Mouse (Mus musculus) WW6 (cell line): ENCODE results near the gene Vps45.
"Not testable (repeated sequence)": the region's sequence is repeated elsewhere in the genome, so short reads cannot be mapped to it uniquely, and the experiment has no call there.

ENCODE experiments used
- DNase-seq: peaks from one replicate; pipeline ENCODE4 v3.0.0-alpha.2; 2013; ENCODE audit warnings: low read depth, low spot score

Vps45 gene

GRCm38 (mm10) chr3:95972873-95973634 is 85.2 kb downstream of the Vps45 start:
- no peak for DNase-seq

- no peak for DNase-seq
Observed at GRCm38 (mm10) chr3:95972251-95972872, 85.9 kb downstream of the Vps45 start.

GRCm38 (mm10) chr3:95970661-95971060 is 87.6 kb downstream of the Vps45 start:
- DNase-seq: not testable (repeated sequence)

- no peak for DNase-seq
Observed at GRCm38 (mm10) chr3:95969277-95969676, 89.0 kb downstream of the Vps45 start.

GRCm38 (mm10) chr3:95965518-95966451 is 92.5 kb downstream of the Vps45 start:
- no peak for DNase-seq

GRCm38 (mm10) chr3:95963681-95964080 is 94.6 kb downstream of the Vps45 start:
- no peak for DNase-seq

- DNase-seq: no peak
Observed at GRCm38 (mm10) chr3:95963230-95963629, 95.0 kb downstream of the Vps45 start.

- DNase-seq: not testable (repeated sequence)
Observed at GRCm38 (mm10) chr3:95962182-95962581, 96.1 kb downstream of the Vps45 start.

GRCm38 (mm10) chr3:95959807-95960206 is 98.5 kb downstream of the Vps45 start:
- no peak for DNase-seq

GRCm38 (mm10) chr3:95959082-95959481 is 99.2 kb downstream of the Vps45 start:
- DNase-seq: no peak

- no peak for DNase-seq
Observed at GRCm38 (mm10) chr3:95957359-95958148, 100.7 kb downstream of the Vps45 start.

GRCm38 (mm10) chr3:95955318-95955717 is 102.9 kb downstream of the Vps45 start:
- no peak for DNase-seq

- not testable (repeated sequence) for DNase-seq
Observed at GRCm38 (mm10) chr3:95954648-95955173, 103.6 kb downstream of the Vps45 start.

- DNase-seq: no peak
Observed at GRCm38 (mm10) chr3:95953522-95953921, 104.7 kb downstream of the Vps45 start.

GRCm38 (mm10) chr3:95953023-95953422 is 105.2 kb downstream of the Vps45 start:
- DNase-seq: no peak

- DNase-seq: not testable (repeated sequence)
Observed at GRCm38 (mm10) chr3:95951566-95951965, 106.7 kb downstream of the Vps45 start.

- peak; percentile 80 for DNase-seq
Observed at GRCm38 (mm10) chr3:95950763-95951551, 107.3 kb downstream of the Vps45 start.
